Mouse (Mus musculus): Measurements from ENCODE around the gene Kcnab2.

DNA sequence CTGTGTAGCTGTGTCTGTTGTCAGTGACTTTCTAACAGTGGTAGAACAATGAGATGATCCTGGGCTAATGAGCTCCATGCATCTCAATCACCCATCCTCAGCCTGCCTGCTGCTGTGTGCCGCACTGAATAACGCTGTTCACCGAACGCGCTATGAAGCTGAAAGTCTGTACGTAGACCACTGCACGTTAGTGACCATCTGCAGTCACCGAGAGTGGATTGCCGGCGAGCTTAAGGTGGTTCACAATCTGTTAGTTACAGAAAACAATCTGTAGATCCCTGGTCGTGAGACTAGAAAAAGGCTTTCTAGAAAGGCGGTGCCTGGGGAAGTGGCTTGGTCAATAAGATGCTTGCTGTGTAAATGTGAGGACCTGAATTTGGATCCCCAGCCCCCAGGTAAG lies 23.5 kb downstream of the Kcnab2 start:
- TF ChIP-seq POLR2A (IDR thresholded peaks at IDR 0.05; ENCODE audit: extremely low read depth, insufficient read depth, low read length) (no peak), CTCF (IDR thresholded peaks at IDR 0.05; ENCODE audit: low read depth, low read length) (no peak)
